In genomic region chr17:31129452-31129851, GRCm38 (mm10) we compare ENCODE assay signal across 23 mouse cellular contexts. TPM values are rescaled to one million over a fixed set of nuclear protein-coding genes. Genes with fewer than 3 reads are reported as not detected.
DNase-seq lines count a peak whose midpoint lies in the region; ATAC-seq and TF ChIP-seq lines count a peak whose summit lies in the region.
"Had no signal": no experiment of that assay in that cellular context is flagged by ENCODE, and none has a peak within 500 bp of the region (broad histone marks: within the 10 kb centered on the region; RNA-seq: fewer than 3 reads in every experiment).

Gene Tff3 (minus strand): TSS chr17:31129646.

- TF ChIP-seq CTCF in intestine, postnatal 0 days (IDR thresholded peaks at IDR 0.05; ENCODE audit: low read depth): no peak

- H3K27me3 ChIP-seq in liver, embryonic 12.5 days (replicated peaks): peaks cover 42% of the 10 kb centered on the region
- peaks cover 3% of the 10 kb centered on the region; the same call in 1 of the 2 replicates for H3K27me3 ChIP-seq in liver, embryonic 11.5 days (replicated peaks; ENCODE audit: control insufficient read depth, insufficient read depth, low read length)
- H3K27me3 ChIP-seq in embryonic facial prominence, embryonic 10.5 days (replicated peaks; ENCODE audit: low read depth, poor library complexity, severe bottlenecking): no peaks in the 10 kb centered on the region
- H3K27me3 ChIP-seq in intestine, postnatal 0 days (replicated peaks; ENCODE audit: control insufficient read depth, insufficient read depth, low read length): no peaks in the 10 kb centered on the region
- H3K27me3 ChIP-seq: forebrain, embryonic 15.5 days had no signal

- H3K4me2 ChIP-seq in liver, embryonic 12.5 days: no peak within 1 kb of the TSS
- no peak within 1 kb of the TSS for H3K4me2 ChIP-seq in liver, embryonic 11.5 days
- H3K4me2 ChIP-seq in intestine, postnatal 0 days (replicated peaks; ENCODE audit: low read depth): 0 out of 2 replicates have a peak within 1 kb of the TSS, but pooled peaks have one; percentile 3
- H3K4me2 ChIP-seq: forebrain, embryonic 15.5 days; liver, embryonic 13.5 days had no signal

- H3K36me3 ChIP-seq in liver, embryonic 12.5 days: no peaks in the 10 kb centered on the region
- no peaks in the 10 kb centered on the region for H3K36me3 ChIP-seq in liver, embryonic 11.5 days (ENCODE audit: control insufficient read depth, insufficient read depth, low read length)
- no peaks in the 10 kb centered on the region for H3K36me3 ChIP-seq in embryonic facial prominence, embryonic 10.5 days (replicated peaks)
- H3K36me3 ChIP-seq in intestine, postnatal 0 days (ENCODE audit: control insufficient read depth, insufficient read depth): no peaks in the 10 kb centered on the region
- H3K36me3 ChIP-seq: forebrain, embryonic 15.5 days; G1E; liver, embryonic 13.5 days had no signal

- ATAC-seq in liver, embryonic 12.5 days: peak; percentile 30; the same call in 1 of the 2 replicates
- no peak; the same call in 1 of the 2 replicates for ATAC-seq in liver, embryonic 11.5 days (replicated peaks; ENCODE audit: low FRiP score)
- ATAC-seq in intestine, postnatal 0 days: peak; percentile 41; the same call in 1 of the 2 replicates
- no peak for ATAC-seq in CD4-positive, CD25-positive, alpha-beta regulatory T cell, adult 4 months
- ATAC-seq: forebrain, embryonic 15.5 days had no signal

- intact Hi-C loops in heart, postnatal 25 days (cut with DNase I): no loop called here

- WGBS in liver, embryonic 12.5 days (ENCODE audit: insufficient replicate concordance): 30% methylated on average over 2 of the region's 2 CpGs
- 33% methylated on average over 2 of the region's 2 CpGs for WGBS in liver, embryonic 11.5 days
- WGBS in embryonic facial prominence, embryonic 10.5 days: 20% methylated on average over 2 of the region's 2 CpGs
- WGBS in intestine, postnatal 0 days: 8% methylated on average over 2 of the region's 2 CpGs

- H3K4me3 ChIP-seq in liver, embryonic 12.5 days: no peak within 1 kb of the TSS
- no peak within 1 kb of the TSS for H3K4me3 ChIP-seq in liver, embryonic 11.5 days (ENCODE audit: low read depth, low read length)
- H3K4me3 ChIP-seq in embryonic facial prominence, embryonic 10.5 days: no peak within 1 kb of the TSS
- no peak within 1 kb of the TSS for H3K4me3 ChIP-seq in intestine, postnatal 0 days (ENCODE audit: low read depth, low read length)
- H3K4me3 ChIP-seq: forebrain, embryonic 15.5 days; heart, adult 2 months; liver, embryonic 13.5 days had no signal

- no peak within 1 kb of the TSS for H3K9ac ChIP-seq in liver, embryonic 12.5 days
- no peak within 1 kb of the TSS for H3K9ac ChIP-seq in liver, embryonic 11.5 days (ENCODE audit: low read depth, low read length)
- H3K9ac ChIP-seq in intestine, postnatal 0 days (ENCODE audit: low read depth, low read length): no peak within 1 kb of the TSS
- H3K9ac ChIP-seq: forebrain, embryonic 15.5 days; liver, embryonic 13.5 days had no signal

- H3K9me3 ChIP-seq in liver, embryonic 12.5 days (replicated peaks): no peaks in the 10 kb centered on the region
- H3K9me3 ChIP-seq in liver, embryonic 11.5 days (ENCODE audit: control insufficient read depth, low read length): no peaks in the 10 kb centered on the region
- no peaks in the 10 kb centered on the region for H3K9me3 ChIP-seq in embryonic facial prominence, embryonic 10.5 days
- no peaks in the 10 kb centered on the region for H3K9me3 ChIP-seq in intestine, postnatal 0 days (ENCODE audit: control insufficient read depth)
- H3K9me3 ChIP-seq: forebrain, embryonic 15.5 days; liver, embryonic 13.5 days had no signal

- no peak for DNase-seq in liver, embryonic 11.5 days (ENCODE audit: low spot score)
- DNase-seq in embryonic facial prominence, embryonic 10.5 days (ENCODE audit: low spot score): peak; percentile 40
- peak; percentile 23 for DNase-seq in retina, postnatal 1 day
- DNase-seq in urinary bladder, postnatal 25 days (ENCODE audit: low spot score): no peak
- DNase-seq in heart, postnatal 25 days (ENCODE audit: low spot score): no peak
- DNase-seq: heart, adult 2 months; kidney, postnatal 10 days; liver, embryonic 13.5 days; right cerebral cortex, adult 18-20 months had no signal

- 0 out of 2 replicates have a peak, but pooled peaks cover 5% of the 10 kb centered on the region for H3K4me1 ChIP-seq in liver, embryonic 12.5 days
- peaks cover 5% of the 10 kb centered on the region for H3K4me1 ChIP-seq in liver, embryonic 11.5 days (replicated peaks; ENCODE audit: control insufficient read depth, insufficient read depth, low read length)
- peaks cover 21% of the 10 kb centered on the region for H3K4me1 ChIP-seq in embryonic facial prominence, embryonic 10.5 days
- H3K4me1 ChIP-seq in intestine, postnatal 0 days (replicated peaks; ENCODE audit: control insufficient read depth, insufficient read depth, low read length): no peaks in the 10 kb centered on the region

- H3K27ac ChIP-seq in liver, embryonic 12.5 days: no peak within 1 kb of the TSS
- no peak within 1 kb of the TSS for H3K27ac ChIP-seq in liver, embryonic 11.5 days (ENCODE audit: low read depth, low read length)
- H3K27ac ChIP-seq in embryonic facial prominence, embryonic 10.5 days (replicated peaks): no peak within 1 kb of the TSS
- no peak within 1 kb of the TSS for H3K27ac ChIP-seq in intestine, postnatal 0 days (ENCODE audit: low read depth, low read length)
- H3K27ac ChIP-seq: forebrain, embryonic 15.5 days; heart, adult 2 months; liver, embryonic 13.5 days; macrophage had no signal

RNA-seq across cellular contexts. Expression of gene Tff3, which starts in this region (rescaled TPM):
- polyA plus RNA-seq in liver, embryonic 12.5 days (2016; fragmentation: Nextera tagmentation; extraction: Ambion mirVana): 2.2 and 2.3 TPM in 2 replicates
- 2.1 and 2.5 TPM in 2 replicates for polyA plus RNA-seq in liver, embryonic 11.5 days (2014; fragmentation: Nextera tagmentation; extraction: Ambion mirVana)
- polyA plus RNA-seq in embryonic facial prominence, embryonic 10.5 days (2016; fragmentation: Nextera tagmentation; extraction: Ambion mirVana): not detected in 2 replicates
- 2,043 and 2,206 TPM in 2 replicates for polyA plus RNA-seq in intestine, postnatal 0 days (2015; fragmentation: Nextera tagmentation; extraction: Ambion mirVana)
- not detected for polyA plus RNA-seq in CD4-positive, CD25-positive, alpha-beta regulatory T cell, adult 4 months (2017; shearing (Covaris generic))
- total RNA-seq in heart, postnatal 25 days (2021): not detected
- total RNA-seq: adrenal gland, adult 18-20 months; common myeloid progenitor, adult 5-6 weeks; G1E; gastrocnemius, adult 8-10 months; heart, adult 2 months; layer of hippocampus, postnatal 10 days; left cerebral cortex, postnatal 10 days; monocyte, adult 5-6 weeks had no signal
- polyA plus RNA-seq: G1E; heart, postnatal 0 days; macrophage; neural tube, embryonic 14.5 days had no signal

Comparison
In these comparisons a context has a peak if more than half of its experiments do, and no peak if none do; other contexts are left out.
1. RNA of gene Tff3 (polyA plus RNA-seq): 2,043 to 2,206 TPM in intestine, postnatal 0 days; 2.2 to 2.3 TPM in liver, embryonic 12.5 days, 2.1 to 2.5 TPM in liver, embryonic 11.5 days, not detected in embryonic facial prominence, embryonic 10.5 days and not detected in CD4-positive, CD25-positive, alpha-beta regulatory T cell, adult 4 months; every median in the first group is over 100 times any median in the second.
2. ATAC-seq: peak in liver, embryonic 12.5 days (single experiment) and intestine, postnatal 0 days (single experiment); none in liver, embryonic 11.5 days (single experiment) and CD4-positive, CD25-positive, alpha-beta regulatory T cell, adult 4 months (single experiment).
3. Peak in DNase-seq in embryonic facial prominence, embryonic 10.5 days; RNA of the gene not detected or under 1 TPM.